Mouse (Mus musculus): Measurements from ENCODE around the gene Ctr9. TPM values are rescaled to one million over a fixed set of nuclear protein-coding genes. Genes with fewer than 3 reads are reported as not detected.

The Ctr9 gene
- polyA plus RNA-seq, 1 experiment from 2014 or later, result 81.8 TPM

DNA sequence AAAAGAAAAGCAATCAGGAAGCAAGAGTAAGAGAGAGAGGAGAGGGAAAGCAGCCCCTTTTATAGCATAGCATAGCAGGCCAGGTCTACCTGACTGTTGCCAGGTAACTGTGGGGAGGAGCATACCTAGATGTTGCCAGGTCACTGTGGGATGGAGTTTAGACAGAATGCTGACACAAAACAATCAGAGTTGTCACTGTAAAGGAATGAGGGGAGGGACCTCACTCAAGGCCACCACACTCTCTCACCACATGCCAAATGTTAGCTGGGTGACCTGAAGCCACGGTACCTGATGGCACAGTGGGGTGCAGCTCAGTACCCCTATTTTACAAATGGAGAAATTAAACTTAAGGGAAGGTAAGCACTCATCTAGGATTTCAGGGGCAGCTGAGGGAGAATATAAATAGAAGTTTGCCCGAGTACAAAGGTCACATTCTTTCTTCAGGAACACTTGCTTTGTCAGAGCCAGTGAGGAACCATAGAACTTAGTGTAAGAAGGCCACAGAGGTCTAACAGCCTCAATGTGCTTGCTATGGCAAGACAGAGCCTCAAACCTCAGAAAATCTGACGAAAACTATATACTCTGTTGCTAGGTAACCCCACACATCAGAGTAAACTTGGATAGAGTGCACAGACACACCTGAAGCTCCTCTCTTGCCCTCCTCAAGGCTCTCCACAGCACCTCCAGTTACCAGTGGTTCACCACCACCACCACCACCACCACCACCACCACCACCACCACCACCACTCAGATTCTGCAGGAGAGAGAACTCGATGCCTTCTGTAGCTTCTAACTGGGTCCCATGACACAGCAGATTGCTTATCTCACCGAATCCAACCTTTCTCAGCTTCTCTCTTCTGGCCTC lies 38.2 kb upstream of the Ctr9 start:
- H3K4me3 ChIP-seq (ENCODE audit: low read depth, low read length), result no peak overlapping the region
- H3K4me1 ChIP-seq (ENCODE audit: control insufficient read depth, insufficient read depth, low read length), result no peaks in the 10 kb centered on the region
- no peak overlapping the region for H3K9ac ChIP-seq (ENCODE audit: low read depth, low read length)
- H3K27ac ChIP-seq (ENCODE audit: low read length), result no peak overlapping the region
- H3K36me3 ChIP-seq (ENCODE audit: control insufficient read depth, insufficient read depth, low read length), result no peaks in the 10 kb centered on the region
- H3K9me3 ChIP-seq (replicated peaks; ENCODE audit: control insufficient read depth, low read length, poor library complexity, severe bottlenecking), result no peaks in the 10 kb centered on the region
- H3K27me3 ChIP-seq (ENCODE audit: control insufficient read depth, insufficient read depth, low read depth, low read length), result no peaks in the 10 kb centered on the region
- no peak overlapping the region for H3K4me2 ChIP-seq (ENCODE audit: low read length)
- no peak for ATAC-seq
- WGBS, result 63% methylated on average over 5 of the region's 5 CpGs

DNA sequence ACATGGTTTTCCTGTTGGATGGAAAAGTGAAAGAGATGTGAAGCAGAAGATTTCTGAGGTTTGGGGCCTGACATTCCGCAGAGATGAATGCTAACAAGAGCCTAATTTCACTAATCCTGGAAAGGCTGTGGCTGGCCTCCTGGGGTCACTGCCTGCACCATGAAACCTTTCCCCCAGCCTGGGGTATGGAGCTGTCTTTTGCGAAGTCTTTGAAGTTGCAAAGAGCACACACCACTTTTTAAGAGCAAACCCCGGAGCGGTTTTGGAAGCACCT lies 37.6 kb upstream of the Ctr9 start:
- no peak for ATAC-seq
- no peaks in the 10 kb centered on the region for H3K27me3 ChIP-seq (ENCODE audit: control insufficient read depth, insufficient read depth, low read depth, low read length)
- WGBS, result 20% methylated on average over 4 of the region's 4 CpGs
- no peaks in the 10 kb centered on the region for H3K36me3 ChIP-seq (ENCODE audit: control insufficient read depth, insufficient read depth, low read length)
- no peaks in the 10 kb centered on the region for H3K4me1 ChIP-seq (ENCODE audit: control insufficient read depth, insufficient read depth, low read length)
- H3K9ac ChIP-seq (ENCODE audit: low read depth, low read length), result no peak overlapping the region
- no peak overlapping the region for H3K4me3 ChIP-seq (ENCODE audit: low read depth, low read length)
- H3K9me3 ChIP-seq (replicated peaks; ENCODE audit: control insufficient read depth, low read length, poor library complexity, severe bottlenecking), result no peaks in the 10 kb centered on the region
- no peak overlapping the region for H3K27ac ChIP-seq (ENCODE audit: low read length)
- H3K4me2 ChIP-seq (ENCODE audit: low read length), result no peak overlapping the region

DNA sequence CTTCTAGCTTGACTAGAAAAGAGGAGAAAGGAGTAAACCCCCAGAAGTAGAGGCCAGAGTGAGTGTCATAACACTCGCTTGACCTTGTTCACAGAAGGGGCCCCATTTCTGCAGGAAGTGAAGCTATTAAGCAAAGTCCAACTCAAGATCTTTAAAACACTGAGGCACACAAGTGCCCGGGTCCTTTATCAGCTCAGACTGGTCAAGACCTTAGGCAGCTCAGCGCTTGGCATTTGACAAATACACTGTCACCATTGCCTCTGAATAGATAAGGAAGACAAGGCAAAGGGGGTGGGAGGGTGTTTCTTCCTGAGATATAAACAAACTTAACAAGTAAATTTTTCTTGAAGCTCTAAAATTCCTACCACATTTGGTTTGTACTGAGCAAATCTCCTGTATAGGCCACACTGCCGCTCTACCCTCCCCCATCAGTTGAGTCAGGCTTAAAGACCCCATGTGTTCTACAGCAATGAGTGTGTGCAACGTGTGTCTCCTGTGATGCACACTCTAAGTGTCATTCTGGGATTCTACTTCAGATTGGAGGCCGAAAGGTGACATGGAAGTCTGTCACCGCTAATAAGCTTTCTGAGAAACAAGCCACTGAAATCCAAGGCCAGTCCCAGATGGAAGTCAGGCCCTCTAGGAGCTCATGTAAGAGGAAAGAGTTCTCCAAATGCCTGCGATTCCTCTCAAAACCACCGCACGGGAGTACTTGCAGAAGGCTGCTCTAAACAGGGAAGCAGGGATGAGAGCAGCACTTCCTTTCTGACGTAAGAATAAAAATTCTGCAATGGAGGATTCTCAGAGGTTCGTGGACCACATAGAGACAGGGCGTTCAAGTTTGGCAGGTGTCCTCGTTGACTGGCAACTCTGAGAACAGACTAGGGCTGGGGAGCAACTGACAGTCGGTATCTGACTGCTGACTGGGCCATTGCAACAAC lies 29.6 kb upstream of the Ctr9 start:
- no peaks in the 10 kb centered on the region for H3K36me3 ChIP-seq (ENCODE audit: control insufficient read depth, insufficient read depth, low read length)
- ATAC-seq, result no peak
- WGBS, result 84% methylated on average over 15 of the region's 15 CpGs
- H3K4me2 ChIP-seq (ENCODE audit: low read length), result no peak overlapping the region
- no peak overlapping the region for H3K27ac ChIP-seq (ENCODE audit: low read length)
- H3K4me3 ChIP-seq (ENCODE audit: low read depth, low read length), result no peak overlapping the region
- H3K9ac ChIP-seq (ENCODE audit: low read depth, low read length), result no peak overlapping the region
- H3K4me1 ChIP-seq (ENCODE audit: control insufficient read depth, insufficient read depth, low read length), result no peaks in the 10 kb centered on the region
- H3K9me3 ChIP-seq (replicated peaks; ENCODE audit: control insufficient read depth, low read length, poor library complexity, severe bottlenecking), result no peaks in the 10 kb centered on the region
- no peaks in the 10 kb centered on the region for H3K27me3 ChIP-seq (ENCODE audit: control insufficient read depth, insufficient read depth, low read depth, low read length)

DNA sequence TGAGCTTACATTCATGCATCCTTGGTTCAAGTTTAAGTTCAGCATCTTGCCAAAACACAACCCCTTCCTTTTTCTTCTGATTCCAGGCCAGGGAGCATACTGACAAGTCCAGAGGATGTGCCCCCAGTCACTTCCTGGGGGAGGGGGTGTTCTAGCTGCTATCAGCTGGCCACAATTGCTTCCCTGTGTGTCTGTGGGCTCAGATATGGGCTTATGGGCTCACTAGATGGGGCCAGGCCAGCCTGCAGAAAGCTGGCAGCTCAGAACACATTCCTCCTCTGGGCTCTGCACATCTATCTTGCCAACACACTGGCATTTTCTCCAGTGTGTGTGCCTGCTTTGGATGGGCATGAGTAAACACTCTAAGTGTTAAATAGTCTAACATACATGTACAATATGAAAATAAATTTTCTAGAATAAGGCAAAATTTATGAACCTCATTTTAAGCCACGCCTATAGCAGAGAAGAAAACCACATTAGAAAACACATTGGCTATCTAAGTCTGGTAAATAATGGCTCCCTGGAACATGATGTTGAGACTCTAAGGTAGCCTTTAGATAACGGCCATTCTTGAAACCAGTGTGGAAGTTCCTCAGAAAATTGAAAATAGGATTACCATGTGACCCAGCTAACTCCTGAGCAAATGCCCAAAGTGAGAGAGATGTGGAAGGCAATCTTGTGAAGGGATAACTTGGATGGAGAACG lies 24.5 kb upstream of the Ctr9 start:
- WGBS, result 83% methylated on average over 3 of the region's 3 CpGs
- no peak for ATAC-seq

DNA sequence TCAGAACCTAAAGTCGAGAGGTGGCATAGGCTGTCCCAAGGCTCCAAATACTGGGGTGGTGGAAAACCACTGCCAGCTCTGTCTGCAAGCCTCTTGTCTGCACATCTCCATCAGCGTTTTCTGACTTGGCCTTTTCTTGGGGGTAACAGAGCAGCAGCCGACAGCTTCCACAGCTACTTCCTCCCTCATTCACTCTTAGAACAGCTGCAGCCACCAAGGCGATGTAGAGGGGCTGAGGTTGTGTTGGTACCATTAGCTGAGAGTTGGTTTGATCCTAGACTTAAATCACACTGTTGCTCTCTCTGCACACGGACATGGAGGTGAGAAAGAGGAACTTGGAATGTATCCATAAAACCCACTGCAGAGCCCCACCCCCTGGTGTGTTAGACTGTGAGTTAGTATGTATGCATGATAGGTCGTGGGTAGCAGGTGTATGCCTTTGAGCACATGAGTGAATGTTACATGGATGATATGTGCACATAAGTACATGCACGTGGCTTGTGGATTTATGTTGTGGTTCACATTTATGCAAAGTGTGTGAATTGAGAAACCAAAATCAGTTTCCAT lies 14.6 kb upstream of the Ctr9 start:
- Histone ChIP-seq H3K36me3 (ENCODE audit: control insufficient read depth, insufficient read depth, low read length) (no peaks in the 10 kb centered on the region), H3K4me2 (ENCODE audit: low read length) (no peak overlapping the region), H3K4me3 (ENCODE audit: low read depth, low read length) (no peak overlapping the region), H3K27me3 (ENCODE audit: control insufficient read depth, insufficient read depth, low read depth, low read length) (no peaks in the 10 kb centered on the region), H3K4me1 (ENCODE audit: control insufficient read depth, insufficient read depth, low read length) (no peaks in the 10 kb centered on the region), H3K27ac (ENCODE audit: low read length) (no peak overlapping the region), H3K9ac (ENCODE audit: low read depth, low read length) (no peak overlapping the region), H3K9me3 (replicated peaks; ENCODE audit: control insufficient read depth, low read length, poor library complexity, severe bottlenecking) (no peaks in the 10 kb centered on the region)
- 80% methylated on average over 7 of the region's 7 CpGs for WGBS
- ATAC-seq, result no peak

More for the DNA sequence above, 24.5 kb upstream of the Ctr9 start:
- Histone ChIP-seq H3K9me3 (replicated peaks; ENCODE audit: control insufficient read depth, low read length, poor library complexity, severe bottlenecking) (no peaks in the 10 kb centered on the region), H3K27me3 (ENCODE audit: control insufficient read depth, insufficient read depth, low read depth, low read length) (no peaks in the 10 kb centered on the region), H3K36me3 (ENCODE audit: control insufficient read depth, insufficient read depth, low read length) (no peaks in the 10 kb centered on the region), H3K4me3 (ENCODE audit: low read depth, low read length) (no peak overlapping the region), H3K4me1 (ENCODE audit: control insufficient read depth, insufficient read depth, low read length) (no peaks in the 10 kb centered on the region), H3K9ac (ENCODE audit: low read depth, low read length) (no peak overlapping the region), H3K27ac (ENCODE audit: low read length) (no peak overlapping the region), H3K4me2 (ENCODE audit: low read length) (no peak overlapping the region)

DNA sequence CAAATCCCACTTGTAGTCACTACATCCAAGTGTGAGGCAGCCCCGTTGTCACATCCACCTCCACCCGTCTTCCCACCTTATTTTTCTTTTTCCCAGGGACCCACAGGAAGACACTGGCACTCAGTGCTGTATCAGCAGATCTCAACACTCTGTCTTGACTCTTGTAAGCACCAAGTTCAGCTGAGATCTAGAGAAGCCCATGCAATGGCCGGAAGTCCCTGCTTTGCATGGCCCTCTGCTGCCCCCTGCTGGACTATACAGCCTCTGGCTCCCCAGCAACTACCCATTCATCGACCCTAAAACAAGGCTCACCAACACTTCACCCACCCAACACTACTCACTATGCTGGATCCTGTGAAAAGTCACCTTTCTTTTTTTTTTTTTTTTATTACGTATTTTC lies 13.9 kb upstream of the Ctr9 start:
- Histone ChIP-seq H3K4me2 (ENCODE audit: low read length) (no peak overlapping the region), H3K27ac (ENCODE audit: low read length) (no peak overlapping the region), H3K36me3 (ENCODE audit: control insufficient read depth, insufficient read depth, low read length) (no peaks in the 10 kb centered on the region), H3K9me3 (replicated peaks; ENCODE audit: control insufficient read depth, low read length, poor library complexity, severe bottlenecking) (no peaks in the 10 kb centered on the region), H3K4me3 (ENCODE audit: low read depth, low read length) (no peak overlapping the region), H3K27me3 (ENCODE audit: control insufficient read depth, insufficient read depth, low read depth, low read length) (no peaks in the 10 kb centered on the region), H3K4me1 (ENCODE audit: control insufficient read depth, insufficient read depth, low read length) (no peaks in the 10 kb centered on the region), H3K9ac (ENCODE audit: low read depth, low read length) (no peak overlapping the region)
- 39% methylated on average over 5 of the region's 5 CpGs for WGBS
- peak; percentile 84; the same call in 1 of the 2 replicates for ATAC-seq

DNA sequence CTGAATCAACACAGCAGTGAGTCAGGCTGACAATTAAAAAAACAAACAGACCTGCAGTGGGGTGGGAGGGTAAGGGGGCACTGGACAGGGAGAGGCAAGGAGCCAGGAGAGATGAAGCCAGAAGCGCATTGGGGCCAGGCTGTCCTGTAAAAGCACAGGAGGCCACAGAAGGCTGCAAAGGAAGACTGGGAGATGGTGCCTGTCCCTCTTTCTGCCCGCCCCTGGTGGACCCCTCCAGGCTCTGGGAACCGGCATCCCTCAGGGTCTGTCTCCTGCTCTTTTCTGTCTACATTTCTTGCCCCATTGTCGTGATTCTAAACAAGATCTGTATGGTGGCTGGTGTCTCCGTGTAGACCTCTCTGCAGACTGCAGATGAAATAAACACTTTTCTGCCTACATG lies 13.0 kb upstream of the Ctr9 start:
- Histone ChIP-seq H3K9me3 (replicated peaks; ENCODE audit: control insufficient read depth, low read length, poor library complexity, severe bottlenecking) (no peaks in the 10 kb centered on the region), H3K27ac (ENCODE audit: low read length) (no peak overlapping the region), H3K4me3 (ENCODE audit: low read depth, low read length) (no peak overlapping the region), H3K4me1 (ENCODE audit: control insufficient read depth, insufficient read depth, low read length) (no peaks in the 10 kb centered on the region), H3K27me3 (ENCODE audit: control insufficient read depth, insufficient read depth, low read depth, low read length) (no peaks in the 10 kb centered on the region), H3K9ac (ENCODE audit: low read depth, low read length) (no peak overlapping the region), H3K36me3 (ENCODE audit: control insufficient read depth, insufficient read depth, low read length) (no peaks in the 10 kb centered on the region), H3K4me2 (ENCODE audit: low read length) (no peak overlapping the region)
- ATAC-seq, result no peak
- WGBS, result 75% methylated on average over 5 of the region's 5 CpGs

DNA sequence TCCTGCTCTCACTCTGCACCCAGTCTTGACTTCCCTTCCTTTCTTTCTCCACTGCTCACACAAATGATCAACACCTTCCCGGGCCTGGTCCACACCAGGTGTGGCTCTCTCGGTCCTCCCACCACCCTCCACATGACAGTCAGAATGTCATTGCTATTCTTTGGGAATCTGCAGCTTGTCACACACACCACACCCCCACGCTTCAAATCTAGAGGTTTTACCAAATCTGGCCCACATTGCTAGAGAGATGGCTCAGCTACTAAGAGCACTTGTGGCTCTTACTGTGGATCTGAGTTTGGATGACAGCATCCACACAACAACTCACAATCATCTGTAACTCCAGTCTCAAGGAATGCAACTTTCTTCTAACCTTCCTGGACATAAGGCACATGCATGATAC lies 11.8 kb upstream of the Ctr9 start:
- H3K9ac ChIP-seq (ENCODE audit: low read depth, low read length), result no peak overlapping the region
- no peaks in the 10 kb centered on the region for H3K36me3 ChIP-seq (ENCODE audit: control insufficient read depth, insufficient read depth, low read length)
- H3K4me1 ChIP-seq (ENCODE audit: control insufficient read depth, insufficient read depth, low read length), result no peaks in the 10 kb centered on the region
- no peak overlapping the region for H3K4me2 ChIP-seq (ENCODE audit: low read length)
- ATAC-seq, result no peak
- H3K27me3 ChIP-seq (ENCODE audit: control insufficient read depth, insufficient read depth, low read depth, low read length), result no peaks in the 10 kb centered on the region
- no peaks in the 10 kb centered on the region for H3K9me3 ChIP-seq (replicated peaks; ENCODE audit: control insufficient read depth, low read length, poor library complexity, severe bottlenecking)
- no peak overlapping the region for H3K4me3 ChIP-seq (ENCODE audit: low read depth, low read length)
- 78% methylated on average over 3 of the region's 3 CpGs for WGBS
- no peak overlapping the region for H3K27ac ChIP-seq (ENCODE audit: low read length)

Data from midbrain, embryonic 16.5 days (tissue).